Mouse (Mus musculus): ENCODE measurements around the gene Nme9.

DNA sequence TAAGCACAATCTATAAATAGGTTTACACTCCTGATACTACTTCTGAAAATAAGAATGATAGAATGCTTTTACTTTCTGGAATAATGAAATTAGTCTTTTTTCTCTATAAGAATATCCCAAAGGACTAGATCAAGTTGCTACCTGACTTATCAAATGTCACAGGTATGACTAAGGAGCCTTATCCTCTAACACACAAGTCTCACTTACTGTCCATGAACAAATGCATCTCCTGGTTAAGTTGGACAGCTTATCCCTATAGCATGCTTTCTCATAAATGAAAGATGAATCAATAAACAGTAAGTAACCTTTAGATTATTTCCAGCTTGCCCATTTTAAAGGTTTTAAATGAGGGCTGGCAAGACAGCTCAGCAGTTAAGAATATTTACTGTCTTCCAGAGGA is 33.4 kb downstream of the Nme9 start:
- no peak for TF ChIP-seq CTCF (IDR thresholded peaks at IDR 0.05; ENCODE audit: low read depth)
- no peak for TF ChIP-seq EP300 (IDR thresholded peaks at IDR 0.05; ENCODE audit: low read depth)

All from heart, postnatal 0 days (tissue).